Mouse (Mus musculus) megakaryocyte, embryonic 14.5 days (primary cell): ENCODE data around the gene Hoxb4.

Experiments used
- FLI1 ChIP-seq: IDR thresholded peaks from 2 replicates; pipeline ENCODE4 v1.6.1; 2012; ENCODE audit warnings: low read length, inconsistent platforms, mixed read lengths
- GATA1 ChIP-seq: IDR thresholded peaks from 3 replicates; pipeline ENCODE4 v1.6.1; 2012; ENCODE audit warnings: mixed read lengths, low read length, inconsistent platforms, borderline replicate concordance

DNA sequence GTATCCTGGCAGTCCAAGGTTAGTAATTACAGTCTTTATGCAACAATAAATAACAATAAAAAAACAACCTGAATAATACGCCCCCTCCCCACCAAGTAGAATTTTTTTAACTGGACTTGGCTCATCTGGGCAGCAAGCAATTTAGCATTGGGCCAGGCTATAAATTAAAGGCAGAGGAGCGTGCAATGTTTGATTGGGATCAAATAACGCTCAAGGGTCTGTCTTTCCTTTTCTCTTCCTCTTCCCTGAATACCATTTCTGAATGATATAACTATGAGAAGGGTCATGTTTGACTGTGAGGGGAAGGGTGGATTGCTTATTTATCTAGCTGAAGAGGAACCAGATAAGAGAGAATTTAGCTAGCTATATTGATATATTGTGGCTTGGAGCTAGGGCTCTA, 30.9 kb downstream of the Hoxb4 start:
- TF ChIP-seq GATA1 (no peak), FLI1 (no peak)
